Mouse (Mus musculus) kidney, postnatal 10 days (tissue): ENCODE measurements at regions not wholly inside any gene's neighbourhood (a gene's known extent, or its start where the extent isn't known, plus 50 kb on each side); places are given as distances from the start of the nearest gene placed in this dataset.

ENCODE experiments used
- DNase-seq: peaks from one replicate; pipeline ENCODE4 v3.0.0; 2021; ENCODE audit warnings: mixed read lengths

- peak; percentile 21 for DNase-seq
These were observed 90.3 kb upstream of the Selenok start for GRCm38 (mm10) chr14:29877671-29878422.

DNA sequence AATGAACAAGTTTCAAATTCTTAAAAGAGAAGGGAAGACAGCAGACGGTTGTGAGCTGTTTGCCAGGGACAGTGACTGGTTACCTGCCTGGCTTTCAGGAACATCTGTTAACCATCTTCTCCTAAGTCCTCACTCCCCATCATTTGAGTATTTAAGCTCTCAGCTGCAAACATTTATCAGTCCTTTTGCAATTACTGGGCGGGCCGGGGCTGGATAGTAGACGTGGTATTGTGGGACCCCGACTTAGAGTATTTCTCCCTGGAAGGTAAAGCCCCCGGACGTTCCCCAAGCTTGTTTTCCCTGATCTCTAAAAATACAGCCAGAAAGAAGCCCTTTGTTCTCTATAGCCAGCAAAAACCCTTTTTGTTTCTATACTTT lies 89.7 kb upstream of the Selenok start:
- no peak for DNase-seq

DNA sequence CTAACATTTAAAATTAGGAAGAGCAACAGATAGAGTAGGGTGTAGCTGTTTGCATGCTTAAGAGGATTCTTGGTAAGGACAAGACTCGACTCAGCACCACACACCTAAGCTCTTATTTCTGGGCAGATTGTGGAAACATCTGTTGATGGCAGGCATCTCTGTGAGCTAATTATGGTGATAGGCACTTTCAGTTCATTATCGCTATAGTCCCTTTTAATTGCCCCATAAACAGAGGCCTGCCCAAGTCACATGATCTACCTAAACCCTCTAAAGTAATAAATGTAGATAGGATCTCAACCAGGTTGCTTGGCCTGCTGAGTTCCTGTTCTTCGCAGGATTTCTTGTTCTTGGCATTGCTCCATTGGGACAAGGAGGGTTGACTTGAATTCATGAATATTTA lies 88.8 kb upstream of the Selenok start:
- no peak for DNase-seq

GRCm38 (mm10) chr14:29882666-29883344 lies 85.3 kb upstream of the Selenok start:
- DNase-seq: no peak

- DNase-seq: peak; percentile 88
These were observed 72.6 kb upstream of the Selenok start for GRCm38 (mm10) chr14:29895332-29895988.

DNA sequence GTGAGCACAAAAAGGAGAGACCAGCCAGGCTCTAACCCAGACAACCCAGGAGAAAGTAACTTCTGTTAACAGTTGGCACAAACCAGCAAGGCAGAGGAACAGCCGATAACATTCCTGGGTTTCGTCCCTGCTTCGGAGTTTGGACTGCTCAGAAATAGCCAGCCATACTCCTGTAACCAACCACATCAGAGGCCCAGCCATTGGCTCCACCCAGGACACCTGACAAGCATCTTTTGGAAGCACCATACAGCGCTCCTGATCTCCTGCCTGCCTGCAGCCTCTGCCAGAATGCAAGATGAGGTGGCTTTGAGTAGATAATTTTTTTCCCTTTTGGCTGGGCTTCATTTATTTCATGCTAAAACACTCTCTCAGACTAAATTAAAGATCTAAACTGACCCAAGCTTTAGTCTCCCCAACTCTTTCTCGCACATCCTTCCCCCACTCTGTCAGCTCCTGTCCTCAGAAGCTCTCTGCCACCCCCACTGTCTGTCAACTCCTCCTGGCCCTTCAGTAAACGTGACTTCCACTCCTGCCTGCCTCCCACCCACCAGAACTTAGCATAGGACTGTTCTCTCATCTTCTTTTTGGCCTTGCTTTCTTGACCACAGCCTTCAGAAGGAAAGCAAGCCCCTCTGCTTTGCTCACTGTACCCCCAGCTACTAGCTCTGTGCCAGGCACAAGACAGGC lies 72.0 kb upstream of the Selenok start:
- no peak for DNase-seq

GRCm38 (mm10) chr14:29900931-29901330 lies 67.2 kb upstream of the Selenok start:
- no peak for DNase-seq

DNA sequence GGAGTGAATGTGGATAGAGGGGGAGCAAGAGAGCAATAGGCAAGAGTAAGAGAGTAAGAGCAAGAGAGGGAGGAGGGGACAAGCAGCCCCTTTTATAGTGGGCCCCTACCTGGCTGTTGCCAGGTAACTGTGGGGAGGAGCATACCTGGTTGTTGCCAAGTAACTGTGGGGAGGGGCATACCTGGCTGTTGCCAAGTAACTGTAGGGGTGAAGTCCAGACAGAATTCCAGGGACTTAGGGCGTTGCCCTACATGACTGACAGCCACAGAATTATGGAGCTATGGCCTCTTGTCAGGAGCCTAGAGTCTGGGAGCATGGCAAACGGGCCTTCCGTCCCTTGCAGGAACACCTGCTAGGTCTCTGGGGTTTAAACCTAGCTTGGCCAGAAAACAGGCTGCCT lies 64.5 kb upstream of the Selenok start:
- no peak for DNase-seq

GRCm38 (mm10) chr14:29904856-29905255 lies 63.3 kb upstream of the Selenok start:
- no peak for DNase-seq

GRCm38 (mm10) chr14:29909741-29910140 lies 58.4 kb upstream of the Selenok start:
- no peak for DNase-seq
